Mouse (Mus musculus) heart, postnatal 10 days (tissue): ENCODE data around the gene Bckdha. TPM values are rescaled to one million over a fixed set of nuclear protein-coding genes. Genes with fewer than 3 reads are reported as not detected.

ENCODE experiments used
- DNase-seq, 2 experiments: peaks; one replicate each; pipeline ENCODE4 v3.0.0; 2021
- intact Hi-C: fragments of 180-260 bp; cut with DNase I; formaldehyde crosslinking; loops from one replicate; pipeline ENCODE4 v1.15.1; 2025
- total RNA-seq, 2 experiments: library from RNA; stranded (reverse); gene quantifications; 2 replicates each; pipeline ENCODE4 v1.2.3; 2021

Bckdha gene
- 100 to 1,000 TPM in 1 of 2 experiments, 10 to 100 TPM in 1; 94.3 to 104 TPM for total RNA-seq

- intact Hi-C loops, result loop anchor here (2.0 kb wide), 1 partner anchor 32 kb away; the partner anchor contains the start of gene B3gnt8
- DNase-seq, result peak; percentile 100
Measured at GRCm38 (mm10) chr7:25658657-25659472, at the start of gene Bckdha, which contains the start of gene Exosc5. Bckdha (minus strand) TSS chr7:25658981. Exosc5 (plus strand) TSS chr7:25659164.

DNA sequence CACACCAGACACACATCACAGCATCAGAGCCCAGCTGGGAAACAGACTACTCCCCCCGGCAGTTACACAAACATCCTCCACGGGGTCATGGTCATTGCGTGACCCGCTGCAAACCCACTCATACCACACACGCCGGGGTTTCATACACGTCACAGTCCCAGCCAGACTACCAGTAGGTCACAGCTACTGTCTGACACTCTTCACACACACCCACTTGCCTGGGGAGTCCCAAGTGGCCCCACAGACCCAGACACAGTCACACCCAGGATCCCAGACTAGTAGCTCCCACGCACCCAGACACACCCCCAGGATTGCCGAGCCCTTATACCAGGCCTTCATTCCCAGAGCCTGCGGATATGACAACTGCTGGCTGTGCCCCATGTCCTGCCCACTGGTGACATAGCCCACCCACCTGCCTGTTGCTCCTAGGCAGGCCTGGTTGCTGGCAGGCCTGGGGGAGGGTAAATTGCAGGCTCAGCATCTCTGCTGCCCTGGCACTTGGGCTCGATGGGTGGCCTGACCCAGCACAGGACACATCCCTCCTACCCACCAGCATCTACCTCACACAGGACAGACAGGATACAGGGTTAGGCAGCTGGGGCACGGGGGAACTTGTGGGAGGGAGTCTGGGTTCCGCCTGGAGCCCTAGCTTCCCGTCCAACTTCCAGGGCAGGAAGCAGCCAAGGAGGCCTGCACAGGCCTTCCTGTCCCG, 49.0 kb upstream of the Bckdha start:
- intact Hi-C loops, result no loop called here
- peak; percentile 64 to 73 for DNase-seq

- intact Hi-C loops, result no loop called here
- DNase-seq, result peak in 1 of 2 experiments; percentile 37
Measured at GRCm38 (mm10) chr7:25706578-25707170, 47.9 kb upstream of the Bckdha start.

DNA sequence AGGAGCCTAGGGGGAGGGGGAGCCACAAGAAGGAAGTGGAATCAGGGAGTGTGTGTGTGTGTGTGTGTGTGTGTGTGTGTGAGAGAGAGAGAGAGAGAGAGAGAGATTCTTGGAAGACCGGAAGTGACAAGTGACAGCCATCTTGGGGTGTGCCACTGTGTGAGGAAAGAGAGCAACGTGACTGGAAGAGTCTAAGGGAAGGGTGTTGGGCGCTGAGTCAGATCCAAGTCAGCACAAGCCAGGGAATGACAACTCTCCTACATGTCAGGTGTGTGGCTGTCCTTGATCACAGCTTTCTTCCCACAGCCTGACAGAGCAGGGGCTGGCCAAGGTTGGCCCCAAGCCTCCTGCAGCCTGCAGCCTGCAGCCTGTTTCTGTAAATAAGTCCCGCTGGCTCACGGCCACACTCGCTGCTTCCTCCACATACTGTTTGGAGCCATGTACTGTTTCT, 47.0 kb upstream of the Bckdha start:
- intact Hi-C loops, result no loop called here
- DNase-seq, result peak; percentile 69 to 76

- intact Hi-C loops, result loop anchor here (1.0 kb wide), 1 partner anchor 16 kb away; no protein-coding TSS in a partner anchor
Measured at GRCm38 (mm10) chr7:25704716-25705364, 46.1 kb upstream of the Bckdha start.

GRCm38 (mm10) chr7:25703793-25704494, 45.2 kb upstream of the Bckdha start:
- DNase-seq, result peak; percentile 59 to 63
- intact Hi-C loops, result loop anchor here (1.0 kb wide), 1 partner anchor 15 kb away; no protein-coding TSS in a partner anchor

More at GRCm38 (mm10) chr7:25704716-25705364, 46.1 kb upstream of the Bckdha start:
- DNase-seq, result no peak

- intact Hi-C loops, result no loop called here
- DNase-seq, result no peak
Measured at GRCm38 (mm10) chr7:25702350-25702749, 43.6 kb upstream of the Bckdha start.

DNA sequence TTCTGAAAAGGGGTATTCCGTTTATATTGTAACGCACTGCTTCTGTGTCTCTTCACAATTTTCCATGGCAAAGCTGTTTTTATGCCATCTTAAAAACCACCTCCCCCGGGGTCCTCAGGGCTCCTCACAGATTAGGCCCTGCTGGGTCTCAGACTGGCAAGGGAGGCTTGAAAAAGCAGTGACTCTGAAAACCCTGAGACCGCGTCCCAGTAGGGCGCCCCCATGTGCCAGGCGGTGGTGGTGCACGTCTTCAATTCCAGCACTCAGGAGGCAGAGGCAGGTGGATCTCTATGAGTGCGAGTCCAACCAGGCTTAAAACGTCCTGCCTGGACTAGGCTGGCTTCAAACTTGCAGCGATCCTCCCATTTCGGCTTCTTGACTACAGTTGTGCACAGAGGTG, 42.0 kb upstream of the Bckdha start:
- DNase-seq, result no peak
- intact Hi-C loops, result no loop called here

DNA sequence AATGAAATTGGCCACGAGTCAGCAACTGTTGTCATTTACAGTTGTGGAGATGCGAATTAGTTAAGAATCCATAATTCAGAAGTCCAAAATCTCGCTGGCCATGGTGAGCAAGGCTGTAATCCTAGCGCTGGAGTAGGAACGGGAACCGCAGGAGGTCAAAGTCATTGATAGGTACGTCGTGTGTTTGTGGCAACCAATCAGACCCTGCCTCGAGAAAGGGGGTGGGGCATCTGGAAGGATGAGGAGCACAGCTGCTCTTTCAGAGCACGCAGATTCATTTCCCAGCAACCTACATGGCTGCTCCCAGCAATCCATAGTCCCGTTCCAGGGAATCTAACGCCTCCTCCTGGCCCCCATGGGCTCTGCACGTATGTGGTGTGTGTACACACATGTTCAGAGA, 41.1 kb upstream of the Bckdha start:
- intact Hi-C loops, result no loop called here

GRCm38 (mm10) chr7:25694104-25694503, 35.3 kb upstream of the Bckdha start:
- intact Hi-C loops, result no loop called here
- DNase-seq, result no peak

More for the DNA sequence above, 41.1 kb upstream of the Bckdha start:
- no peak for DNase-seq

DNA sequence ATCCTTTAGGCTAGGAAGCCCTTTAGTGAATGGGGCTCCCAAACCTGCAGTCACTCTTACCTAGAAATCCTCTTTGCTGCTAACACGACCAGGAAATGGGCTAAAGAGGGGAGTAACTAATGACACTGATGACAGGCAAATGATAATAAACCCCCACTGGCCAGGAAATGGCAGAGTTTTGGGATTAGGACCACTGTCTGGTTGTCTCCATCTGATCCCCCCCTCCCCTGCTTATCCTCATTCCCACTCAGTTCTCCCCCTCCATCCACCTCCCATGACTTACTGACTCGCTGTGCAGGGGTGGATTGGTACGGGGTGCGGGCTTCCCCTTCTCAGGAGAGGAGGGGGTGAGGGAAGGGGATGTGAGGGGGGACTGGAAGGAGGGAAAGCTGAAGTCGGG, 31.3 kb upstream of the Bckdha start:
- no peak for DNase-seq
- intact Hi-C loops, result no loop called here

DNA sequence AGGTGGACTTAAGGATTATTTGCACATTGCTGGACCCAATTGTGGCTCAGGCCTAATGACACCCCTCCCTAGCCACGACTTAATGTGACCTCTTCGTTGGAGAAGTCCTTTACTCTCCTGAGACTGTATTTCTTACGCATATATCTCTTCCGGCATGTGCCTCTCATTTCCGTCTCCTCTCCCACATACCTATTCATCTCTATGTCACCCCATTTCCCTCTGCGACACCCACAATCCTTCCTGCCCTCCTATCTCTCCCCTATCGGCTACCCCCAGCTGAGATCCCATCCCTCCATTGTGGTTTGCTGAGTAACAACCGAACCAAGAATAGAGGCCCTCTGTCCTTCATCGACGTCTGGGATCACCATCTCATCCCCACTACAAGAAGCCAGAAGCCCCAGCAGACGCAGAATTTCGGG, 30.8 kb upstream of the Bckdha start:
- no peak for DNase-seq
- intact Hi-C loops, result loop anchor here (1.0 to 5.0 kb wide), 2 partner anchors 15 to 113 kb away; no protein-coding TSS in a partner anchor

DNA sequence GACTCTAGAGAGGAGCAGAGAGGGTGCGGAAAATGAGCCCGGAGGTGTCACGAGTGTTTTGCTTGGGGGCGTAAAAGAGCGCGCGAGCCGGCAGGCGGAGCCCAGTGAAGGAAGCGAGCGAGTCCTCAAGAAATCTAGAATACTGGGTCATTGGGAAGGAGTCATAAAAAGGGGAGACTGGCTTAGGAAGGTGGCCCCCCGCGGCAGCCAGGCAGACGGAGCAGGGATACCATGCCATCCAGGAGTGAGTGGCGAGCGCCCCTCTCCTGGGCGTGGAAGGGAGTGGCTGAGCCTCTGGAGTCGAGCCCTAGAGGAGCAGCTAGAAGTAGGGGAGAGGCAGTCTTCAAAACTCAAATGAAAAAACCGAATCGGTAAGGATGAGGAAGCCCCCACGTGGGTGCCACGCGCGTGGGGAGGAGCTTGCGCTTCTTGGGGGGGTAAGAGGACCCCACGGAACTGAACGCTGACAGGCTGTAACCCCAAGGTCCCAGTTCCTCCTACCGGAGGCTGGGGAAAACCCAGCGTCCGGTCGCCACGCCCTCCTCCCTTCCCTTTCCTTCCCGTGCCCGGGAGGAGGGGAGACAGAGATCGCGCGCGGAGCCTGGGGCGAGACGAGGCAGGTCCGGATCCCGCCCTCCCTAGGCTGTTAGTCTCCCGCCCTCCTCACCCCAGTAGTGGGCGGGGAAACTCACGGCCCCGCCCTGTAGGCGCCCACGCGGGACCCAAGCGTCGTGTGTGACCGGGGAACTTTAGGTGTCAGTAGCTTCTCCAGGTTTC, 30.2 kb upstream of the Bckdha start:
- DNase-seq, result peak; percentile 82 to 83
- intact Hi-C loops, result loop anchor here (1.0 to 5.0 kb wide), 2 partner anchors 15 to 113 kb away; no protein-coding TSS in a partner anchor

GRCm38 (mm10) chr7:25687811-25688401, 29.1 kb upstream of the Bckdha start:
- intact Hi-C loops, result loop anchor here (5.0 kb wide), 1 partner anchor 114 kb away; no protein-coding TSS in a partner anchor
- peak; percentile 77 to 78 for DNase-seq

DNA sequence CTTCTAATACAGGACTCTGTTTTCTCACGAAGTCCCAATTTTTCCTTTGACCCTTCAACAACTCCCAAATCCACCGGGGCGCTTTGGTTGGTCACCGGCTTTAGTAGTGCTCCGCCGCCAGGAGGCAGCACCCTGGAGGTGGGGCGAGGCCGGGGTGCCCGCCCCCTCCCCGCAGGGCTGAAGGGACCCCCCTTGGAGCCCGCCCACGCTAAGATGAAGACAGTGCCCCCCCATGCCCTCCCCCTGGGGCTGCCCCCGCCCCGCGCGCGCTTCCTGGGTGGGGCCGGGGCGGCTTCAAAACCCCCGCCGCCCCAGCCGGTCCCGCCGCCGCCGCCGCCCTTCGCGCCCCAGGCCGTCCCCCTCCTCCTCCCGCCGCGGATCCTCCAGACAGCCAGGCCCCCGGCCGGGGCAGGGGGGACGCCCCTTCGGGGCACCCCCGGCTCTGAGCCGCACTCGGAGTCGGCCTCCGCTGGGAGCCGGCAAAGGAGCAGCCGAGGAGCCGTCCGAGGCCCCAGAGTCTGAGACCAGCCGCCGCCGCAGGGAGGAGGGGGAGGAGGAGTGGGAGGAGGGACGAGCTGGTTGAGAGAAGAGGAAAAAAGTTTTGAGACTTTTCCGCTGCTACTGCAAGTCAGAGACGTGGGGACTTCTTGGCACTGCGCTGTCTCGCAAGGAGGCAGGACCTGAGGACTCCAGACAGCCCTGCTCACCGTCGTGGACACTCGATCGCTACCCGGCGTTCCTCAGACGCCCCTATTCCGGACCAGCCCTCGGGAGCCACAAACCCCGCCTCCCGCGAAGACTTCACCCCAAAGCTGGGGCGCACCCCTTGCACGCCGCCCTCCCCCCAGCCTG, 28.1 kb upstream of the Bckdha start, which contains the start of gene Tgfb1:
TSS of gene Tgfb1 (plus strand) at position 323 of the 852 bp plus-strand sequence.
- DNase-seq, result peak; percentile 86 to 88
- intact Hi-C loops, result loop anchor here (5.0 kb wide), 1 partner anchor 115 kb away; no protein-coding TSS in a partner anchor

DNA sequence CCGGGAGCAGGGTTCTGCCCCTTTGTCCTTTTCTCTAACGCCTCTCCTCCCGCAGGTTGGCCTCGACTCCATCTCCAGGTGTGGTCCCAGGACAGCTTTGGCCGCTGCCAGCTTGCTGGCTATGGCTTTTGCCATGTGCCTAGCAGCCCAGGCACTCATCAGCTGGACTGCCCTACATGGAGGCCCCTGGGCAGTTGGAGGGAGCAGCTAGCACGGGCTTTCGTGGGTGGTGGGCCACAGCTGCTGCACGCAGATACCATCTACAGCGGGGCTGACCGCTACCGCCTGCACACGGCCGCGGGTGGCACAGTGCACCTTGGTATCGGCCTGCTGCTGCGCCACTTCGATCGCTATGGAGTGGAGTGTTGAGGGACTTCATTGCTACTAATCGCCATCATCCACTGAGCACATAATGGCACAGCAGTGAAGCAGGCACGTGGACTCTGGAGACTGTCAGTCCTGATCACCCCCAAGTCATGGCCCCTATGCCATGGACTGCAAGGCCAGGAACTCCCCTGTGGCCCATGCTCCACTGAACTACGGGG, 27.2 kb upstream of the Bckdha start:
- DNase-seq, result no peak
- intact Hi-C loops, result loop anchor here (5.0 kb wide), 1 partner anchor 116 kb away; no protein-coding TSS in a partner anchor

GRCm38 (mm10) chr7:25684659-25685058, 25.9 kb upstream of the Bckdha start:
- intact Hi-C loops, result loop anchor here (5.0 kb wide), 1 partner anchor 118 kb away; no protein-coding TSS in a partner anchor

More at GRCm38 (mm10) chr7:25684659-25685058, 25.9 kb upstream of the Bckdha start:
- no peak for DNase-seq
